Mouse (Mus musculus): ENCODE measurements at regions not wholly inside any gene's neighbourhood (a gene's known extent, or its start where the extent isn't known, plus 50 kb on each side); places are given as distances from the start of the nearest gene placed in this dataset.

- H3K4me3 ChIP-seq (ENCODE audit: low read depth, low read length) = no peak overlapping the region
- H3K36me3 ChIP-seq (ENCODE audit: control insufficient read depth, insufficient read depth) = no peaks in the 10 kb centered on the region
- H3K4me2 ChIP-seq (replicated peaks; ENCODE audit: low read depth) = no peak overlapping the region
- no peaks in the 10 kb centered on the region for H3K27me3 ChIP-seq (replicated peaks; ENCODE audit: control insufficient read depth, insufficient read depth, low read length)
- no peak overlapping the region for H3K27ac ChIP-seq (ENCODE audit: low read depth, low read length)
- no peak overlapping the region for H3K9ac ChIP-seq (ENCODE audit: low read depth, low read length)
- TF ChIP-seq CTCF (IDR thresholded peaks at IDR 0.05; ENCODE audit: low read depth) = no peak
- H3K4me1 ChIP-seq (replicated peaks; ENCODE audit: control insufficient read depth, insufficient read depth, low read length) = no peaks in the 10 kb centered on the region
- 72% methylated on average over 3 of the region's 3 CpGs for WGBS
- no peak for ATAC-seq
- H3K9me3 ChIP-seq (ENCODE audit: control insufficient read depth) = no peaks in the 10 kb centered on the region
Observed at GRCm38 (mm10) chr15:67283275-67283972, 782.7 kb upstream of the Lrrc6 start.

- Histone ChIP-seq H3K27ac (ENCODE audit: low read depth, low read length) (no peak overlapping the region), H3K4me1 (replicated peaks; ENCODE audit: control insufficient read depth, insufficient read depth, low read length) (no peaks in the 10 kb centered on the region), H3K27me3 (replicated peaks; ENCODE audit: control insufficient read depth, insufficient read depth, low read length) (no peaks in the 10 kb centered on the region), H3K4me2 (replicated peaks; ENCODE audit: low read depth) (no peak overlapping the region), H3K36me3 (ENCODE audit: control insufficient read depth, insufficient read depth) (no peaks in the 10 kb centered on the region), H3K4me3 (ENCODE audit: low read depth, low read length) (no peak overlapping the region), H3K9me3 (ENCODE audit: control insufficient read depth) (no peaks in the 10 kb centered on the region), H3K9ac (ENCODE audit: low read depth, low read length) (no peak overlapping the region)
- 67% methylated on average over 1 of the region's 1 CpGs for WGBS
- no peak for TF ChIP-seq CTCF (IDR thresholded peaks at IDR 0.05; ENCODE audit: low read depth)
- ATAC-seq = no peak
Observed at GRCm38 (mm10) chr15:67278869-67279268, 778.2 kb upstream of the Lrrc6 start.

GRCm38 (mm10) chr15:67275058-67275457 is 774.3 kb upstream of the Lrrc6 start:
- H3K4me2 ChIP-seq (replicated peaks; ENCODE audit: low read depth) = no peak overlapping the region
- no peak overlapping the region for H3K27ac ChIP-seq (ENCODE audit: low read depth, low read length)
- no peak overlapping the region for H3K9ac ChIP-seq (ENCODE audit: low read depth, low read length)
- no peaks in the 10 kb centered on the region for H3K4me1 ChIP-seq (replicated peaks; ENCODE audit: control insufficient read depth, insufficient read depth, low read length)
- no peak overlapping the region for H3K4me3 ChIP-seq (ENCODE audit: low read depth, low read length)
- no peak for TF ChIP-seq CTCF (IDR thresholded peaks at IDR 0.05; ENCODE audit: low read depth)
- ATAC-seq = no peak
- no peaks in the 10 kb centered on the region for H3K9me3 ChIP-seq (ENCODE audit: control insufficient read depth)
- H3K27me3 ChIP-seq (replicated peaks; ENCODE audit: control insufficient read depth, insufficient read depth, low read length) = no peaks in the 10 kb centered on the region
- no peaks in the 10 kb centered on the region for H3K36me3 ChIP-seq (ENCODE audit: control insufficient read depth, insufficient read depth)

- Histone ChIP-seq H3K27ac (ENCODE audit: low read depth, low read length) (no peak overlapping the region), H3K9ac (ENCODE audit: low read depth, low read length) (no peak overlapping the region), H3K27me3 (replicated peaks; ENCODE audit: control insufficient read depth, insufficient read depth, low read length) (no peaks in the 10 kb centered on the region), H3K4me3 (ENCODE audit: low read depth, low read length) (no peak overlapping the region), H3K9me3 (ENCODE audit: control insufficient read depth) (no peaks in the 10 kb centered on the region), H3K4me1 (replicated peaks; ENCODE audit: control insufficient read depth, insufficient read depth, low read length) (no peaks in the 10 kb centered on the region), H3K36me3 (ENCODE audit: control insufficient read depth, insufficient read depth) (no peaks in the 10 kb centered on the region), H3K4me2 (replicated peaks; ENCODE audit: low read depth) (no peak overlapping the region)
- ATAC-seq = no peak
- 97% methylated on average over 2 of the region's 2 CpGs for WGBS
- no peak for TF ChIP-seq CTCF (IDR thresholded peaks at IDR 0.05; ENCODE audit: low read depth)
Observed at GRCm38 (mm10) chr15:67272397-67272796, 771.7 kb upstream of the Lrrc6 start.

- TF ChIP-seq CTCF (IDR thresholded peaks at IDR 0.05; ENCODE audit: low read depth) = no peak
- H3K4me2 ChIP-seq (replicated peaks; ENCODE audit: low read depth) = no peak overlapping the region
- H3K4me1 ChIP-seq (replicated peaks; ENCODE audit: control insufficient read depth, insufficient read depth, low read length) = no peaks in the 10 kb centered on the region
- H3K27me3 ChIP-seq (replicated peaks; ENCODE audit: control insufficient read depth, insufficient read depth, low read length) = no peaks in the 10 kb centered on the region
- H3K27ac ChIP-seq (ENCODE audit: low read depth, low read length) = no peak overlapping the region
- 65% methylated on average over 6 of the region's 6 CpGs for WGBS
- no peaks in the 10 kb centered on the region for H3K9me3 ChIP-seq (ENCODE audit: control insufficient read depth)
- no peak overlapping the region for H3K9ac ChIP-seq (ENCODE audit: low read depth, low read length)
- H3K4me3 ChIP-seq (ENCODE audit: low read depth, low read length) = no peak overlapping the region
- H3K36me3 ChIP-seq (ENCODE audit: control insufficient read depth, insufficient read depth) = no peaks in the 10 kb centered on the region
- ATAC-seq = no peak
Observed at GRCm38 (mm10) chr15:67263723-67264122, 763.0 kb upstream of the Lrrc6 start.

- no peak for ATAC-seq
- H3K9ac ChIP-seq (ENCODE audit: low read depth, low read length) = no peak overlapping the region
- H3K4me3 ChIP-seq (ENCODE audit: low read depth, low read length) = no peak overlapping the region
- H3K4me1 ChIP-seq (replicated peaks; ENCODE audit: control insufficient read depth, insufficient read depth, low read length) = no peaks in the 10 kb centered on the region
- H3K27me3 ChIP-seq (replicated peaks; ENCODE audit: control insufficient read depth, insufficient read depth, low read length) = no peaks in the 10 kb centered on the region
- no peaks in the 10 kb centered on the region for H3K9me3 ChIP-seq (ENCODE audit: control insufficient read depth)
- no peak for TF ChIP-seq CTCF (IDR thresholded peaks at IDR 0.05; ENCODE audit: low read depth)
- H3K27ac ChIP-seq (ENCODE audit: low read depth, low read length) = no peak overlapping the region
- 60% methylated on average over 2 of the region's 2 CpGs for WGBS
- H3K4me2 ChIP-seq (replicated peaks; ENCODE audit: low read depth) = no peak overlapping the region
- no peaks in the 10 kb centered on the region for H3K36me3 ChIP-seq (ENCODE audit: control insufficient read depth, insufficient read depth)
Observed at GRCm38 (mm10) chr15:67263313-67263712, 762.6 kb upstream of the Lrrc6 start.

- ATAC-seq = no peak
- H3K4me3 ChIP-seq (ENCODE audit: low read depth, low read length) = no peak overlapping the region
- H3K9ac ChIP-seq (ENCODE audit: low read depth, low read length) = no peak overlapping the region
- no peaks in the 10 kb centered on the region for H3K9me3 ChIP-seq (ENCODE audit: control insufficient read depth)
- no peaks in the 10 kb centered on the region for H3K27me3 ChIP-seq (replicated peaks; ENCODE audit: control insufficient read depth, insufficient read depth, low read length)
- no peak overlapping the region for H3K27ac ChIP-seq (ENCODE audit: low read depth, low read length)
- H3K36me3 ChIP-seq (ENCODE audit: control insufficient read depth, insufficient read depth) = no peaks in the 10 kb centered on the region
- 88% methylated on average over 2 of the region's 2 CpGs for WGBS
- no peak for TF ChIP-seq CTCF (IDR thresholded peaks at IDR 0.05; ENCODE audit: low read depth)
- H3K4me2 ChIP-seq (replicated peaks; ENCODE audit: low read depth) = no peak overlapping the region
- H3K4me1 ChIP-seq (replicated peaks; ENCODE audit: control insufficient read depth, insufficient read depth, low read length) = no peaks in the 10 kb centered on the region
Observed at GRCm38 (mm10) chr15:67262269-67262668, 761.6 kb upstream of the Lrrc6 start.
